In genomic region chr17:28477421-28477820, GRCm38 (mm10) we compare ENCODE assay signal across 29 mouse cellular contexts. TPM values are rescaled to one million over a fixed set of nuclear protein-coding genes. Genes with fewer than 3 reads are reported as not detected.
DNase-seq lines count a peak whose midpoint lies in the region; ATAC-seq and TF ChIP-seq lines count a peak whose summit lies in the region.
"Had no signal": no experiment of that assay in that cellular context is flagged by ENCODE, and none has a peak within 500 bp of the region (broad histone marks: within the 10 kb centered on the region; RNA-seq: fewer than 3 reads in every experiment).

No protein-coding gene starts in this region.

- no peak overlapping the region for H3K4me2 ChIP-seq in neural tube, embryonic 11.5 days (ENCODE audit: low read depth)
- H3K4me2 ChIP-seq in embryonic facial prominence, embryonic 12.5 days (replicated peaks), result no peak overlapping the region
- no peak overlapping the region for H3K4me2 ChIP-seq in limb, embryonic 12.5 days
- no peak overlapping the region for H3K4me2 ChIP-seq in hindbrain, embryonic 14.5 days (replicated peaks)
- H3K4me2 ChIP-seq in liver, postnatal 0 days (ENCODE audit: low read depth, low read length), result no peak overlapping the region
- H3K4me2 ChIP-seq: forebrain, embryonic 15.5 days; heart, embryonic 12.5 days; kidney, embryonic 15.5 days; liver, embryonic 12.5 days had no signal

- H3K4me1 ChIP-seq in neural tube, embryonic 11.5 days (ENCODE audit: control insufficient read depth, insufficient read depth, low read length), result 0 out of 2 replicates have a peak, but pooled peaks cover 1% of the 10 kb centered on the region
- peaks cover 15% of the 10 kb centered on the region for H3K4me1 ChIP-seq in embryonic facial prominence, embryonic 12.5 days
- H3K4me1 ChIP-seq in limb, embryonic 12.5 days (replicated peaks), result peaks cover 17% of the 10 kb centered on the region
- no peaks in the 10 kb centered on the region for H3K4me1 ChIP-seq in hindbrain, embryonic 14.5 days (replicated peaks; ENCODE audit: control insufficient read depth, insufficient read depth, low read length)
- peaks cover 6% of the 10 kb centered on the region for H3K4me1 ChIP-seq in liver, postnatal 0 days (ENCODE audit: insufficient read depth)
- H3K4me1 ChIP-seq: forebrain, embryonic 15.5 days had no signal

- no peak for TF ChIP-seq CTCF in liver, postnatal 0 days (IDR thresholded peaks at IDR 0.05; ENCODE audit: low read depth)

- no peaks in the 10 kb centered on the region for H3K9me3 ChIP-seq in neural tube, embryonic 11.5 days (ENCODE audit: control insufficient read depth, low read length)
- H3K9me3 ChIP-seq in embryonic facial prominence, embryonic 12.5 days, result no peaks in the 10 kb centered on the region
- H3K9me3 ChIP-seq in limb, embryonic 12.5 days, result no peaks in the 10 kb centered on the region
- no peaks in the 10 kb centered on the region for H3K9me3 ChIP-seq in hindbrain, embryonic 14.5 days (ENCODE audit: control insufficient read depth, low read length)
- H3K9me3 ChIP-seq in liver, postnatal 0 days (ENCODE audit: low read length), result no peaks in the 10 kb centered on the region
- H3K9me3 ChIP-seq: forebrain, embryonic 15.5 days; heart, embryonic 12.5 days; kidney, embryonic 15.5 days; liver, embryonic 12.5 days; megakaryocyte, embryonic 14.5 days had no signal

- H3K27me3 ChIP-seq in neural tube, embryonic 11.5 days (ENCODE audit: control insufficient read depth, insufficient read depth, low read length), result no peaks in the 10 kb centered on the region
- H3K27me3 ChIP-seq in embryonic facial prominence, embryonic 12.5 days, result no peaks in the 10 kb centered on the region
- no peaks in the 10 kb centered on the region for H3K27me3 ChIP-seq in limb, embryonic 12.5 days
- H3K27me3 ChIP-seq in hindbrain, embryonic 14.5 days (ENCODE audit: control insufficient read depth, insufficient read depth, low read length), result no peaks in the 10 kb centered on the region
- no peaks in the 10 kb centered on the region for H3K27me3 ChIP-seq in liver, postnatal 0 days (ENCODE audit: insufficient read depth, low read length)
- H3K27me3 ChIP-seq: forebrain, embryonic 15.5 days; heart, embryonic 12.5 days; kidney, embryonic 15.5 days; liver, embryonic 12.5 days; megakaryocyte, embryonic 14.5 days had no signal

- no peak overlapping the region for H3K9ac ChIP-seq in neural tube, embryonic 11.5 days (ENCODE audit: low read length)
- no peak overlapping the region for H3K9ac ChIP-seq in embryonic facial prominence, embryonic 12.5 days
- 0 out of 2 replicates have a peak overlapping the region, but pooled peaks have one; percentile 23 for H3K9ac ChIP-seq in limb, embryonic 12.5 days (replicated peaks)
- no peak overlapping the region for H3K9ac ChIP-seq in hindbrain, embryonic 14.5 days
- H3K9ac ChIP-seq in liver, postnatal 0 days (replicated peaks), result no peak overlapping the region
- H3K9ac ChIP-seq: forebrain, embryonic 15.5 days; heart, embryonic 12.5 days; kidney, embryonic 15.5 days; liver, embryonic 12.5 days had no signal

- TF ChIP-seq EP300 in liver, postnatal 0 days (IDR thresholded peaks at IDR 0.05; ENCODE audit: low read depth), result no peak

- H3K36me3 ChIP-seq in neural tube, embryonic 11.5 days (ENCODE audit: control insufficient read depth, insufficient read depth, low read length), result no peaks in the 10 kb centered on the region
- H3K36me3 ChIP-seq in embryonic facial prominence, embryonic 12.5 days, result no peaks in the 10 kb centered on the region
- no peaks in the 10 kb centered on the region; the same call in 1 of the 2 replicates for H3K36me3 ChIP-seq in limb, embryonic 12.5 days
- no peaks in the 10 kb centered on the region for H3K36me3 ChIP-seq in hindbrain, embryonic 14.5 days (replicated peaks; ENCODE audit: control insufficient read depth, insufficient read depth)
- peaks cover 9% of the 10 kb centered on the region; the same call in 1 of the 2 replicates for H3K36me3 ChIP-seq in liver, postnatal 0 days (replicated peaks; ENCODE audit: insufficient read depth, low read length)
- H3K36me3 ChIP-seq: forebrain, embryonic 15.5 days; heart, embryonic 12.5 days; kidney, embryonic 15.5 days had no signal

- 0 out of 2 replicates have a peak overlapping the region, but pooled peaks have one; percentile 27 for H3K27ac ChIP-seq in neural tube, embryonic 11.5 days (ENCODE audit: low read depth, low read length)
- H3K27ac ChIP-seq in embryonic facial prominence, embryonic 12.5 days, result peak overlapping the region; percentile 58; the same call in 1 of the 2 replicates
- peak overlapping the region; percentile 59 for H3K27ac ChIP-seq in limb, embryonic 12.5 days
- no peak overlapping the region for H3K27ac ChIP-seq in hindbrain, embryonic 14.5 days
- no peak overlapping the region for H3K27ac ChIP-seq in liver, postnatal 0 days (ENCODE audit: low read depth)
- H3K27ac ChIP-seq: forebrain, embryonic 15.5 days; kidney, embryonic 15.5 days; liver, embryonic 12.5 days had no signal

- WGBS in neural tube, embryonic 11.5 days, result 87% methylated on average over 8 of the region's 8 CpGs
- 49% methylated on average over 8 of the region's 8 CpGs for WGBS in embryonic facial prominence, embryonic 12.5 days
- WGBS in limb, embryonic 12.5 days, result 59% methylated on average over 8 of the region's 8 CpGs
- WGBS in hindbrain, embryonic 14.5 days, result 91% methylated on average over 8 of the region's 8 CpGs
- WGBS in liver, postnatal 0 days (ENCODE audit: insufficient replicate concordance), result 82% methylated on average over 8 of the region's 8 CpGs

- no peak overlapping the region for H3K4me3 ChIP-seq in neural tube, embryonic 11.5 days (ENCODE audit: low read depth, low read length)
- H3K4me3 ChIP-seq in embryonic facial prominence, embryonic 12.5 days, result no peak overlapping the region
- no peak overlapping the region for H3K4me3 ChIP-seq in limb, embryonic 12.5 days (replicated peaks)
- H3K4me3 ChIP-seq in hindbrain, embryonic 14.5 days (replicated peaks; ENCODE audit: low read length), result no peak overlapping the region
- H3K4me3 ChIP-seq in liver, postnatal 0 days (ENCODE audit: low read depth, low read length), result no peak overlapping the region
- H3K4me3 ChIP-seq: forebrain, embryonic 15.5 days; heart, embryonic 12.5 days; kidney, embryonic 15.5 days; liver, embryonic 12.5 days; megakaryocyte, embryonic 14.5 days had no signal

- ATAC-seq in neural tube, embryonic 11.5 days (ENCODE audit: insufficient read depth, low FRiP score, low TSS enrichment), result no peak
- ATAC-seq in embryonic facial prominence, embryonic 12.5 days (ENCODE audit: insufficient number of reproducible peaks, insufficient read depth, low FRiP score, low TSS enrichment), result no peak
- no peak for ATAC-seq in limb, embryonic 12.5 days (ENCODE audit: insufficient number of reproducible peaks, insufficient read depth, low FRiP score, low TSS enrichment, low read depth)
- ATAC-seq in hindbrain, embryonic 14.5 days (ENCODE audit: low FRiP score), result no peak
- no peak; the same call in 1 of the 2 replicates for ATAC-seq in liver, postnatal 0 days
- ATAC-seq: forebrain, embryonic 15.5 days; liver, embryonic 12.5 days had no signal

- no peak for DNase-seq in neural tube, embryonic 11.5 days (ENCODE audit: low spot score)
- no peak for DNase-seq in neural tube, embryonic 10.5 days (ENCODE audit: extremely low spot score, low spot score)
- no peak for DNase-seq in hindbrain, embryonic 14.5 days (ENCODE audit: low spot score)
- no peak for DNase-seq in liver, postnatal 0 days
- DNase-seq in kidney, postnatal 14 days, result no peak
- DNase-seq: adrenal gland, postnatal 25 days; cerebellum, adult 8-10 months; gastrocnemius, postnatal 10 days; heart, postnatal 10 days; kidney, adult 11 months; layer of hippocampus, adult 9-11 months; lung, adult 2 months; lung, postnatal 36 days; midbrain, embryonic 14.5 days; right cerebral cortex, adult 18-20 months; right cerebral cortex, postnatal 4 days had no signal

RNA-seq across cellular contexts. Expression of gene Fkbp5, which starts 39.9 kb away (rescaled TPM):
- polyA plus RNA-seq in neural tube, embryonic 11.5 days (2014; fragmentation: Nextera tagmentation; extraction: Ambion mirVana), result 9.7 and 11.2 TPM in 2 replicates
- polyA plus RNA-seq in embryonic facial prominence, embryonic 12.5 days (2016; fragmentation: Nextera tagmentation; extraction: Ambion mirVana), result 33.8 and 38.8 TPM in 2 replicates
- polyA plus RNA-seq in limb, embryonic 12.5 days (2016; fragmentation: Nextera tagmentation; extraction: Ambion mirVana), result 36.2 and 42.4 TPM in 2 replicates
- 8.2 and 9.8 TPM in 2 replicates for polyA plus RNA-seq in hindbrain, embryonic 14.5 days (2014; fragmentation: Nextera tagmentation; extraction: Ambion mirVana)
- 25.9 and 29.0 TPM in 2 replicates for polyA plus RNA-seq in liver, postnatal 0 days (2015; fragmentation: Nextera tagmentation; extraction: Ambion mirVana)

RNA-seq across cellular contexts. Expression of gene Armc12, which starts 53.2 kb away (rescaled TPM):
- not detected in 2 replicates for polyA plus RNA-seq in neural tube, embryonic 11.5 days (2014; fragmentation: Nextera tagmentation; extraction: Ambion mirVana)
- polyA plus RNA-seq in embryonic facial prominence, embryonic 12.5 days (2016; fragmentation: Nextera tagmentation; extraction: Ambion mirVana), result not detected in 2 replicates
- not detected in 2 replicates for polyA plus RNA-seq in limb, embryonic 12.5 days (2016; fragmentation: Nextera tagmentation; extraction: Ambion mirVana)
- polyA plus RNA-seq in hindbrain, embryonic 14.5 days (2014; fragmentation: Nextera tagmentation; extraction: Ambion mirVana), result not detected in 2 replicates
- polyA plus RNA-seq in liver, postnatal 0 days (2015; fragmentation: Nextera tagmentation; extraction: Ambion mirVana), result not detected in 2 replicates
- polyA plus RNA-seq: forebrain, embryonic 15.5 days; heart, embryonic 12.5 days; hindbrain, embryonic 11.5 days; kidney, embryonic 15.5 days; large intestine, adult 2 months; liver, embryonic 12.5 days; lung, adult 2 months; midbrain, embryonic 14.5 days; neural tube, embryonic 14.5 days; stomach, embryonic 16.5 days; thymus, postnatal 0 days; urinary bladder, adult 2 months had no signal

Comparison
In these comparisons a context has a peak if more than half of its experiments do, and no peak if none do; other contexts are left out.
1. H3K27ac ChIP-seq: peak in neural tube, embryonic 11.5 days (single experiment), embryonic facial prominence, embryonic 12.5 days (single experiment) and limb, embryonic 12.5 days (single experiment); none in hindbrain, embryonic 14.5 days (single experiment) and liver, postnatal 0 days (single experiment).